Mouse (Mus musculus) right cerebral cortex, postnatal 25 days (tissue): ENCODE measurements around the gene Adal.
A peak's percentile ranks its signal among the peaks of the same experiment; 100 is the strongest.

Experiments used
- DNase-seq: peaks from one replicate; pipeline ENCODE4 v3.0.0; 2022

Adal gene

DNA sequence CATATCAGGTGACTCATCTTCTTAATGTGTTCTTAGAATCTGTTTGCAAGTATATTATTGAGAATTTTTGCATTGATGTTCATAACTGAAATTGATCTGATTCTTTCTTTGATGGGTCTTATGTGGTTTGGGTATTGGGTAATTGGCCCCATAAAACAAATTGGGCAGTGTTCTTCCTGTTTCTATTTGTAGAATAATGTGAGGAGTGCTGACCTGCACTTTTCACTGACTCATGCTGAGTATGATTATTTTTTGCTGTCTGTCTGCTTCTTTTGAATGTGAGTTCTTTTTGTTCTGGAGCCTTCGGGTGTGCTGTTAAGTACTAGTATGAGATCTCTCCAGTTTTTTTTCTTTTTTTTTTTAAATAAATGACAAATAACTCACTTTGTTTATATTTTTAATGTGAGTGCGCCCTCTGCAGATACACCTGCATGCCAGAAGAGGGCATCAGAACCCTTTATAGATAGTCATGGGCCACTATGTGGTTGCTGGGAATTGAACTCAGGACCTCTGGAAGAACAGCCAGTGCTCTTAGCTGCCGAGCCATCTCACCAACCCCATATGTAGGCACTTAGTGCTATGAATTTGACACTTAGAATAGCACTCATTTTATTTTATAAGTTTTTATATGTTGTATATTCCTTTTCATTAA lies 38.7 kb downstream of the Adal start:
- no peak for DNase-seq

- DNase-seq: no peak
Measured at GRCm38 (mm10) chr2:121183431-121183830, 43.2 kb downstream of the Adal start.

- DNase-seq: no peak
Measured at GRCm38 (mm10) chr2:121184142-121184541, 43.9 kb downstream of the Adal start.

DNA sequence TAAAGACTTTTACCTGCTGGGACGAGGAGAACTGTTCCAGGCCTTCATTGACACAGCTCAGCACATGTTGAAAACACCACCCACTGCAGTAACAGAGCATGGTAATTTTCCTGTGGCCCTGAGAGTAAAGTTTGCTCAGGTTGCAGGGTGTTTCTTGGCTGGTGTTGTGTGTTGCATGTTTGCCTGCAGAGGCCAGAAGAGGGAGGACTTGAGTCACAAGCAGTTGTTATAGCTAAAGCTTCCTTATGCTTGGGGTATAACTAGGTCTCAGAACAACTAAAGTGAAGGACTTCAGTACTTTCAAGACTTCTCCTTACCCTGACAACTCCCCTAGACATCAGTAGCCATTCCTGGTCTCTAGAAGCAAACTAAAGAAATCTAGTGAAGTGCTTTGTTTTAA lies 48.3 kb downstream of the Adal start:
- DNase-seq: no peak

- peak; percentile 42 for DNase-seq
Measured at GRCm38 (mm10) chr2:121195466-121195865, 55.2 kb downstream of the Adal start.

- DNase-seq: no peak
Measured at GRCm38 (mm10) chr2:121204276-121204675, 64.0 kb downstream of the Adal start.
